Mouse (Mus musculus) embryonic stem cell, embryonic (primary cell): Measurements from ENCODE around the gene Gm6502.
"Not testable (repeated sequence)": the region's sequence is repeated elsewhere in the genome, so short reads cannot be mapped to it uniquely, and the experiment has no call there.

ENCODE experiments used
- CTCF ChIA-PET, 4 experiments: fragments of 300-600 bp in 2 of 4; fragments of 350-600 bp in 2 of 4; sonication (Branson Sonifier 250); formaldehyde crosslinking; loops; one replicate each; lab custom pipeline; 2022; ENCODE audit warnings: inconsistent platforms in 2 of 4; lab: Charles Lee
- POLR2A ChIA-PET, 4 experiments: fragments of 300-600 bp in 2 of 4; fragments of 350-600 bp in 2 of 4; sonication (Branson Sonifier 250); formaldehyde crosslinking; loops; one replicate each; lab custom pipeline; 2022; ENCODE audit warnings: antibody characterized with exemption in 4 of 4, inconsistent platforms in 1 of 4; lab: Charles Lee

Gene Gm6502

DNA sequence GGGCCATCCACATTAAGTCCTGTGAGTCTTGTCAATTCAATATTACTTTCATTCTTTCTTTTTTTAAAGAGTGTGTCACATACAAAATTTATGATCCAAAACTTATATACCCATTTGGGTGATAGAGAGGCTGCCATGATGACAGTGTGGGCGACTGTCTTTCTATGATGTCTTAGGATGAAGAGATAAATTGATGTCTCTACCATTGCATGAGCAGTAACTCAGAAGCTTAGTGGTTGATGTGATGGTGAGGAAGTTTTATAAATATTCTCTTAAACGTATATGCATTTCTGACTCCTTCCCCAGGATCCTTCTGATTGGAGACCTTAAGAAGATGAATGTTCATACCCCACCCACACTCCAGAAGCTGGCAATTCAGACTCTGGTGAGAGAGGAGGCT, at the start of gene Gm6502:
TSS of gene Gm6502 (plus strand) at position 301 of the 400 bp plus-strand sequence.
- POLR2A ChIA-PET, CTCF ChIA-PET: not testable (repeated sequence)

DNA sequence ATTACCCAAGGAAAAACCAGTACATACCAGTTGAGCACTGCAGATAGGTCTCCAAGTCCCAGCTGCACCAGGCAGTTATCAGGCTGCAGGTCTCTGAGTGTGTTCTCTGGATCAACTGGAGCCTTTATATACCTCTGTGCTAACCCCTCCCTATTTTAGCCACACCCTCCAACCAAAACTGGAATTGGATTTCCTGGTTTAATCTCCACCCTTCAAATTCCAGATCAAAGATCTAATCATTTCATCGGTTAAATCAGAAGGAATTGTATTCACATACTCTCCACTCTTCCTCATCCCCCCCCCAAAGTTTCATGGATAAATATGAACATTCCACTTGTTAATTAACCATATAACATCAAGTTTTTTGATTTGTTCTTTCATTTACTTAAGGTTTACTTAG, 7.5 kb upstream of the Gm6502 start, which contains the start of gene A430089I19Rik:
TSS of gene A430089I19Rik (minus strand) at position 101 of the 400 bp plus-strand sequence.
- CTCF ChIA-PET, POLR2A ChIA-PET: not testable (repeated sequence)

GRCm38 (mm10) chr5:94339449-94339848, 25.2 kb downstream of the Gm6502 start, which contains the start of gene AA792892:
Gene AA792892 (plus strand): TSS chr5:94339749.
- POLR2A ChIA-PET, CTCF ChIA-PET: not testable (repeated sequence)
